Mouse (Mus musculus): ENCODE data around the gene Rnf4.

DNA sequence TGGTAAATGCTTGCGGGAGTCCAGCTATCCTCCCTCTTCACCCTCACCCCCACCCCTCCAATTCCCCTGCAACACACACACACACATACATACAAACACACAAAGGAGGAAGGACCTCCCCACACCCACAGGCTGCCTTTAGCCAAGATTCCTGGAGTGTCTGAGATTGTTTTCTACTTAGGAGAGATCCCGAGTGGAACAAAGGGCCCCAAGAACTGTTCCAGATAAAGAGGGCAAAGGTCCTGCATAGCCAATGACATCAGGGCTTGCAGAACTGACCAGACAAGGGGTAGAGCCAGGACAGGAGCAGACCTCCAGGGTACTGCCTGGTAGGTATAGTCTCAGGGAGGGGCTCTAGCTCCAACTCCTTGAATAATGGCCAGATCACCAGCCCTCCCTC, 41.4 kb upstream of the Rnf4 start:
- no peak for TF ChIP-seq POLR2A (IDR thresholded peaks at IDR 0.05; ENCODE audit: borderline replicate concordance, insufficient read depth, low read length)
- TF ChIP-seq CTCF (IDR thresholded peaks at IDR 0.05; ENCODE audit: borderline replicate concordance, insufficient read depth, low read depth, low read length) = no peak
